Mouse (Mus musculus) kidney, postnatal 0 days (tissue): ENCODE results near the gene Hipk4. TPM values are rescaled to one million over a fixed set of nuclear protein-coding genes. Genes with fewer than 3 reads are reported as not detected.

Source experiments
- ATAC-seq: fragments of 200-750 bp; cut with Nextera tagmentation; replicated peaks from 2 replicates; pipeline ENCODE4 v1.8.0; 2017; ENCODE audit warnings: low read depth, moderate number of reproducible peaks, moderate TSS enrichment, moderate library complexity; ENCODE audit not compliant: low FRiP score
- DNase-seq: peaks from one replicate; pipeline ENCODE4 v3.0.0-alpha.2; 2016; ENCODE audit warnings: low spot score
- H3K27ac ChIP-seq: fragments of 300-500 bp; sonication (generic); 2 replicates; pipeline ENCODE4 v1.5.1; 2014; ENCODE audit warnings: mild to moderate bottlenecking
- H3K27me3 ChIP-seq: fragments of 300-500 bp; sonication (generic); 2 replicates; pipeline ENCODE4 v1.6.1; 2014; ENCODE audit warnings: low read length, mixed read lengths; ENCODE audit not compliant: insufficient read depth
- H3K36me3 ChIP-seq: fragments of 300-500 bp; sonication (generic); 2 replicates; pipeline ENCODE4 v1.6.1; 2014; ENCODE audit warnings: low read length, mixed read lengths; ENCODE audit not compliant: insufficient read depth
- H3K4me1 ChIP-seq: fragments of 300-500 bp; sonication (generic); replicated peaks from 2 replicates; pipeline ENCODE4 v1.6.1; 2014; ENCODE audit warnings: antibody characterized with exemption, low read length, mixed read lengths; ENCODE audit not compliant: insufficient read depth
- H3K4me2 ChIP-seq: fragments of 300-500 bp; sonication (generic); 2 replicates; pipeline ENCODE4 v1.6.1; 2014; ENCODE audit warnings: mild to moderate bottlenecking, low read length, moderate library complexity, mixed read lengths
- H3K4me3 ChIP-seq: fragments of 300-500 bp; sonication (generic); replicated peaks from 2 replicates; pipeline ENCODE4 v1.5.1; 2014; ENCODE audit warnings: low read depth, low read length
- H3K9ac ChIP-seq: fragments of 300-500 bp; sonication (generic); 2 replicates; pipeline ENCODE4 v1.6.1; 2014; ENCODE audit warnings: low read depth, low read length
- H3K9me3 ChIP-seq: fragments of 300-500 bp; sonication (generic); replicated peaks from 2 replicates; pipeline ENCODE4 v1.6.1; 2016; ENCODE audit warnings: low read length, inconsistent platforms, mixed read lengths
- CTCF ChIP-seq: IDR thresholded peaks from 2 replicates; pipeline ENCODE4 v1.5.1; 2016; ENCODE audit warnings: antibody characterized with exemption, low read depth, mild to moderate bottlenecking, moderate library complexity
- WGBS: fragments of 180-500 bp; shearing (Covaris S2); extraction: QIAGEN DNeasy Blood & Tissue Kit; methylation state at CpG from one replicate; pipeline ENCODE4 v1.1.7; 2014; 5-methylcytosine and 5-hydroxymethylcytosine counted together
- polyA plus RNA-seq: library from polyadenylated mRNA; unstranded; fragments of >200 nt; fragmentation: Nextera tagmentation; extraction: Ambion mirVana; gene quantifications from 2 replicates; pipeline ENCODE4 v1.2.1, GENCODE M21; 2015

Gene Hipk4
- polyA plus RNA-seq, 1 experiment from 2014 or later = 0.45 TPM

- no peaks in the 10 kb centered on the region for H3K9me3 ChIP-seq
- no peaks in the 10 kb centered on the region for H3K27me3 ChIP-seq
- peaks cover 6% of the 10 kb centered on the region for H3K4me1 ChIP-seq
- H3K4me2 ChIP-seq = peak overlapping the region; percentile 69
- H3K4me3 ChIP-seq = peak overlapping the region; percentile 55; the same call in 1 of the 2 replicates
- ATAC-seq (no peak), DNase-seq (peak; percentile 64)
- no peak for TF ChIP-seq CTCF
- H3K36me3 ChIP-seq = no peaks in the 10 kb centered on the region
- H3K9ac ChIP-seq = peak overlapping the region; percentile 3; the same call in 1 of the 2 replicates
- H3K27ac ChIP-seq = peak overlapping the region; percentile 100
- 23% methylated on average over 9 of the region's 9 CpGs for WGBS
Observed at GRCm38 (mm10) chr7:27506765-27507370, 16.2 kb upstream of the Hipk4 start.

- Histone ChIP-seq H3K9me3 (no peaks in the 10 kb centered on the region), H3K36me3 (no peaks in the 10 kb centered on the region), H3K4me1 (peaks cover 6% of the 10 kb centered on the region), H3K27me3 (no peaks in the 10 kb centered on the region), H3K4me3 (peak overlapping the region; percentile 55), H3K9ac (peak overlapping the region; percentile 82), H3K4me2 (peak overlapping the region; percentile 69), H3K27ac (peak overlapping the region; percentile 100)
- DNase-seq = peak; percentile 99
- WGBS = under 1% methylated on average over 54 of the region's 54 CpGs
- peak; percentile 35; the same call in 1 of the 2 replicates for TF ChIP-seq CTCF
- peak; percentile 93 for ATAC-seq
Observed at GRCm38 (mm10) chr7:27507711-27508647, 15.1 kb upstream of the Hipk4 start.

GRCm38 (mm10) chr7:27508648-27509005, 14.4 kb upstream of the Hipk4 start:
- Histone ChIP-seq H3K27ac (peak overlapping the region; percentile 100), H3K36me3 (no peaks in the 10 kb centered on the region), H3K9me3 (no peaks in the 10 kb centered on the region), H3K4me3 (peak overlapping the region; percentile 55), H3K4me2 (peak overlapping the region; percentile 69), H3K9ac (0 out of 2 replicates have a peak overlapping the region, but pooled peaks have one; percentile 37), H3K27me3 (no peaks in the 10 kb centered on the region), H3K4me1 (peaks cover 6% of the 10 kb centered on the region)
- peak; percentile 78 for TF ChIP-seq CTCF
- ATAC-seq (peak; percentile 61), DNase-seq (peak; percentile 86)
- 19% methylated on average over 6 of the region's 6 CpGs for WGBS

- WGBS = 83% methylated on average over 2 of the region's 2 CpGs
- no peaks in the 10 kb centered on the region for H3K36me3 ChIP-seq
- H3K4me2 ChIP-seq = no peak overlapping the region
- H3K9me3 ChIP-seq = no peaks in the 10 kb centered on the region
- H3K27me3 ChIP-seq = no peaks in the 10 kb centered on the region
- no peak for ATAC-seq
- H3K9ac ChIP-seq = no peak overlapping the region
- no peak for DNase-seq
- H3K27ac ChIP-seq = no peak overlapping the region
- H3K4me1 ChIP-seq = peaks cover 6% of the 10 kb centered on the region
- H3K4me3 ChIP-seq = no peak overlapping the region
- no peak for TF ChIP-seq CTCF
Observed at GRCm38 (mm10) chr7:27510809-27511208, 12.3 kb upstream of the Hipk4 start.

GRCm38 (mm10) chr7:27514961-27515360, 8.1 kb upstream of the Hipk4 start:
- Histone ChIP-seq H3K36me3 (peaks cover 8% of the 10 kb centered on the region; the same call in 1 of the 2 replicates), H3K27me3 (no peaks in the 10 kb centered on the region), H3K4me1 (no peaks in the 10 kb centered on the region), H3K9me3 (no peaks in the 10 kb centered on the region), H3K9ac (no peak overlapping the region), H3K4me2 (no peak overlapping the region), H3K4me3 (no peak overlapping the region), H3K27ac (no peak overlapping the region)
- no peak for DNase-seq
- TF ChIP-seq CTCF = no peak
- ATAC-seq = no peak
- WGBS = 60% methylated on average over 9 of the region's 9 CpGs

GRCm38 (mm10) chr7:27518314-27518713, 4.8 kb upstream of the Hipk4 start:
- H3K27me3 ChIP-seq = no peaks in the 10 kb centered on the region
- 86% methylated on average over 9 of the region's 9 CpGs for WGBS
- ATAC-seq (no peak), DNase-seq (no peak)
- H3K9me3 ChIP-seq = no peaks in the 10 kb centered on the region
- no peak for TF ChIP-seq CTCF
- no peak overlapping the region for H3K4me2 ChIP-seq
- no peak overlapping the region for H3K9ac ChIP-seq
- no peak overlapping the region for H3K4me3 ChIP-seq
- peaks cover 8% of the 10 kb centered on the region; the same call in 1 of the 2 replicates for H3K36me3 ChIP-seq
- H3K4me1 ChIP-seq = no peaks in the 10 kb centered on the region
- H3K27ac ChIP-seq = no peak overlapping the region
